Mouse (Mus musculus) olfactory bulb, adult 2 months (tissue): ENCODE data around the gene Hist1h2bc. TPM values are rescaled to one million over a fixed set of nuclear protein-coding genes. Genes with fewer than 3 reads are reported as not detected.

Experiments
- H3K27ac ChIP-seq: fragments of 200-500 bp; 2 replicates; pipeline ENCODE4 v1.5.1; 2012; ENCODE audit warnings: low read depth, low read length; ENCODE audit not compliant: insufficient read depth
- H3K4me1 ChIP-seq: fragments of 200-500 bp; 2 replicates; pipeline ENCODE4 v1.6.1; 2012; ENCODE audit warnings: low read length; ENCODE audit not compliant: control insufficient read depth, insufficient read depth
- H3K4me3 ChIP-seq: fragments of 200-500 bp; 2 replicates; pipeline ENCODE4 v1.5.1; 2012; ENCODE audit warnings: mild to moderate bottlenecking, low read depth, low read length, moderate library complexity; ENCODE audit not compliant: insufficient read depth
- CTCF ChIP-seq: fragments of 200-500 bp; IDR thresholded peaks from 2 replicates; pipeline ENCODE4 v1.5.1; 2012; ENCODE audit warnings: low read depth, mild to moderate bottlenecking, low read length, moderate library complexity; ENCODE audit not compliant: insufficient read depth
- POLR2A ChIP-seq: fragments of 200-500 bp; IDR thresholded peaks from 2 replicates; pipeline ENCODE4 v1.6.1; 2012; ENCODE audit warnings: mild to moderate bottlenecking, low read depth, low read length, moderate library complexity; ENCODE audit not compliant: insufficient read depth
- WGBS: fragments of 180-500 bp; shearing (Covaris S2); methylation state at CpG from one replicate; pipeline ENCODE4 v1.1.7; 2018; 5-methylcytosine and 5-hydroxymethylcytosine counted together
- polyA plus RNA-seq: library from polyadenylated mRNA; stranded (reverse); fragments of >200 nt; gene quantifications from 2 replicates; pipeline ENCODE4 v1.2.4, GENCODE M21; 2012; ENCODE audit warnings: low replicate concordance; ENCODE audit not compliant: missing spikeins, insufficient read depth, insufficient read length

Hist1h2bc gene
- polyA plus RNA-seq, 1 experiment: not detected

DNA sequence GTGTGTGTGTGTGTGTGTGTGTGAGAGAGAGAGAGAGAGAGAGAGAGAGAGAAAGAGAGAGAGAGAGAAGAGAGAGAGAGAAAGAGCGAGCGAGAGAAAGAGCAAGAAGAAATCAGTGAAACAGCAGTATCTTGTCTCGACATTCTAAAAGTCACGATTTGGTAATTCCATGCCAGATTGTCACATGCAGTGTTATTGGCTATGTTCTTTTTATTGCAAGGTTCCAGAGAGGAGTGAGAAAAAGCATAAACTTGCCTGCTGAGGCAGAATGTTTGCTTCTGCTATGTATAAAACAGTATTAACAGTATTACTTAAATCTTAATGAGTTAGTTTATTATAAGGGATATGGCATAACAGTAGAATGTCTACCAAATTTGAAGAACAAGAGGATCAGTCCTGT is 2.0 kb downstream of the Hist1h2bc start:
- 11% methylated on average over 4 of the region's 4 CpGs for WGBS
- H3K27ac ChIP-seq: 0 out of 2 replicates have a peak overlapping the region, but pooled peaks have one; percentile 44
- 0 out of 2 replicates have a peak overlapping the region, but pooled peaks have one; percentile 17 for H3K4me3 ChIP-seq

DNA sequence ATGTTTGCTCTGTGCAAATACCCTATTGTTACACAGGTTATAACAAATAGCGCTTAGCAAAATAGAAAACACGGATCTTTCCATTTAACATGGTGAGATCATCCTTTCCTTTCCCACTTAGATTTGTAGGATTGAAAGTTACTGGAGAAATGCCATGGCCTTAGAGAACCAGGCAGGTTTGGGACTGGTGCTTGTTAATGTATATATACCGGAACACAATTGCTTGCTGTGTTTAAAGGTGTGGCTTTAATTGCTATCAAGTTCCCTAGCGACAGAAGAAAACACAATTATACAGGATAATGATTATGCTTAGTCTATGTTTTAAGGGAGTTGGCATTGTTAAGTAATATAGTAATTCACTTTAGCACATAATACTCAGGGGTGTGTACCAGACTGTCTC is 3.2 kb downstream of the Hist1h2bc start:
- H3K27ac ChIP-seq: no peak overlapping the region
- 50% methylated on average over 4 of the region's 4 CpGs for WGBS
- no peaks in the 10 kb centered on the region for H3K4me1 ChIP-seq
- H3K4me3 ChIP-seq: no peak overlapping the region
- TF ChIP-seq CTCF (no peak), POLR2A (no peak)

More for the DNA sequence above, 2.0 kb downstream of the Hist1h2bc start:
- TF ChIP-seq CTCF: no peak
- TF ChIP-seq POLR2A: no peak
- H3K4me1 ChIP-seq: no peaks in the 10 kb centered on the region

DNA sequence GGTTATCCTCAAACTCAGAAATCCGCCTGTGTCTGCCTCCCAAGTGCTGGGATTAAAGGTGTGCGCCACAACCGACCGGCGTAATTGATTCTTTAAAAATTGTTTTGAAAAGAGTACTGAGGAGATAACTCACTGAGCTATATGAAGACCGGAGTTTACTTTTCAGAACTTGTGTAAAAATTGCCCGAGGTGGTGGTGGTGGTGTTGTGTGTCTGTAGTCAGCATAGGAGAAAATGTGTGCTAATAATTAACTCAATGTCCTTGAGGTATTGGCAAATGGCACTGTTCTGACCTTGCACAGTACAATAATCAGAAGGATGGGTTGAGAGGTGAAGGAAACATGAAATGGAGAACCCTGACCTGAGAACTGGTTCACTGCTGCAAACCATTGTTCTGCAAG is 3.9 kb downstream of the Hist1h2bc start:
- Histone ChIP-seq H3K27ac (no peak overlapping the region), H3K4me1 (no peaks in the 10 kb centered on the region), H3K4me3 (no peak overlapping the region)
- TF ChIP-seq POLR2A (no peak), CTCF (no peak)
- 96% methylated on average over 7 of the region's 7 CpGs for WGBS

DNA sequence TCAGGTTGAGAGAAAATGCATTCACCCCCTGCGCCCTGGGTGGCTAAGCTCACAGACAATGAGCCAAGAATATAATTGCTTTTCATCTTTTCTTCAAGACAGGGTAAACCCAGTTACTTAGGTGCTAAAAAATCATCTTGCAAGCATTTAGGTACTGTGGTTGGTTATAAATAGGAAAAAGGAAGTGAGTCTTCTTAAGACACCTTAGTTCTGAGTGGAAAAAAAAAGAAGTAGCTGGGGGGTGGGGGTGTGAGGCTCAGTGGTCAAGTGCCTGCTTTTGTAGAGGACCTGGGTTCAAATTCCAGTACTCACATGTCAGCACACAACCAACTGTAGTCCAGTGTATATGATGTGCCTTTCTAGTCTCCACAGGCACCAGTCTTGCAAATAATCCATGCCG is 5.0 kb downstream of the Hist1h2bc start:
- Histone ChIP-seq H3K27ac (no peak overlapping the region), H3K4me1 (no peaks in the 10 kb centered on the region), H3K4me3 (no peak overlapping the region)
- WGBS: 94% methylated on average over 2 of the region's 2 CpGs
- TF ChIP-seq CTCF: no peak
- TF ChIP-seq POLR2A: no peak

DNA sequence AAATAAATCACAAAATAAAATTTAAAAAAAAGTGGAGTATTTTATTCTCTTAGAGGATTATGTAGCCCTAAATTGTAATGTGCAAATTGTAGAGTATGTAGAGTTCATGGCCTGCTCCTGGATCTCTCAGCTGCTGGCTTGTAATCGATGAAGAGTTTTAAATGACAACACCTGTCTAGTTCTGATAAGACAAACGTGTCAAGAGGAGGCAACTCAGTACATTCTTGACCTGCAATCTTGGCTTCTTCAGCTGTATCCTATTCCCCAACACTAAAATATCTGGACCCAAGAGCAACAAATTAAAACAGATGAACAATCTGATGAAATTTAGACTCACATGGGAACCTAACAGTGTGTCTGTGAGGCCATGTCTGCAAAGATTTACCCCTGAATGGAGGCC is 5.5 kb downstream of the Hist1h2bc start:
- Histone ChIP-seq H3K27ac (no peak overlapping the region), H3K4me3 (no peak overlapping the region), H3K4me1 (no peaks in the 10 kb centered on the region)
- no peak for TF ChIP-seq CTCF
- 88% methylated on average over 2 of the region's 2 CpGs for WGBS

DNA sequence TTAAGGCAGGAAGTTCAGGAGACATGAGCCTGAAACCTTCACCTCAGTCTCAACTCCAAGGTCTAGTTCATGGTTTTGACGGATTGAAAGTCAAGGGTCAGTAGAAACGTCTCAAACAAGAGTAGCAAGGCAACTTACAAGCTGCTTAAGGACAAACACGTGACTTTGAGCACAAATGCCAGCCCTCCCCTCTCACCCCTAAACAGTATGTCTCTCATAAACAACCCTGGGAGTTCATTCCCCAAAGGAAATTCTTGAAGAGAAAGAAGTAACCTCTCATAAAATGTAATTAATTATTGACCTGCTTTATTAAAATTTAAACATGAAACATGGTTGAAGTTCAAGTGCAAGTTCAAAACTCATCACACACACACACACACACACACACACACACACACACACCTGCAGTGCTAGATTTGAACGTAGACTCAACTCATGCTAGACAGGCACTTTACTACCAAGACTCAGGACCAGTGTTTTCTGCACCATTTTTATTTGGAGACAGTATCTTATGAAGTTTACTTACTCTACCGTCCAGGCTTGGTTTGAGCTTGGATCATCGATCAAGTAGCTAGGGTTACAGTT is 9.9 kb downstream of the Hist1h2bc start:
- TF ChIP-seq POLR2A (no peak), CTCF (no peak)

DNA sequence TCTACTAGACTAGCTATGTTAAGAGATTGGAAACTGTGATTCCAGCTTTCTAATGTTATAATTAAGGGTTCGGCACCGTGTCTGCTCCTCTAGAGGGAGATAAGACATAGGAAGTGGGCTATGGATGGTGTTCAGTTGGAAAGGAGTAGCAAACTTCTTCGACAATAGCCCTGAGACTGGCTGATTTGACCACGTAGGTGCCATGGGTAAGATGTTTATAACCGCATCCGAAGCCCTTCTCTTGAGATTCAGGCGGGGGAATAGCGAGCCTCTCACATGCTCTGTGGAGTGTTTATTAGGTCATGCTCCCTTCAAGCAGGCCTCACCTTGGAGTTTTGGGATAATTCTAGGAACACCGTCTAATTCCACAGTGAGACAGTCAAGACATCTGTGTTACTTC is 11.0 kb downstream of the Hist1h2bc start:
- TF ChIP-seq POLR2A: no peak
- WGBS: 87% methylated on average over 9 of the region's 9 CpGs
- H3K27ac ChIP-seq: no peak overlapping the region
- no peak overlapping the region for H3K4me3 ChIP-seq
- peaks cover 5% of the 10 kb centered on the region; the same call in 1 of the 2 replicates for H3K4me1 ChIP-seq

More for the DNA sequence above, 9.9 kb downstream of the Hist1h2bc start:
- no peak overlapping the region for H3K27ac ChIP-seq
- 88% methylated on average over 6 of the region's 6 CpGs for WGBS
- H3K4me3 ChIP-seq: no peak overlapping the region
- peaks cover 5% of the 10 kb centered on the region; the same call in 1 of the 2 replicates for H3K4me1 ChIP-seq

DNA sequence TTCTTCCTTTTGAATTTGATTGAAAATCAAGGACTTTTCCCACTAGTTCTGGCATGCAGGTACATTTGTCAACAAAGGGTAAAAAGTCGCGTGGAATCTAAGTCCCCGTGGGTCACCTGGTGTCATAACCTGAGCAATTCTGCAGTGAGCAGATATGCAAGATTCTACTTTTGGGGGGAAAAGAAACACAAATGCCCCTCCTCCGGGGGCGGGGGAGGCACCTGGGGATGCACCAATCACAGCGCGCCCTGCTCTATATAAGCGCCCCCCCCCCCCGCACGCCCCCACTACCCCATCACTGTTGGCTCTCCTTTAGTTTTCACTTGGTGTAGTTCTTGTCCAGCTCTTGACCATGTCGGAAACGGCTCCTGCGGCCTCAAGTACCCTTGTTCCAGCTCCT is 11.5 kb downstream of the Hist1h2bc start, which contains the start of gene Hist1h1t:
TSS of gene Hist1h1t (plus strand) at position 301 of the 400 bp plus-strand sequence.
- TF ChIP-seq POLR2A: no peak
- no peak for TF ChIP-seq CTCF
- WGBS: 54% methylated on average over 13 of the region's 13 CpGs
- peaks cover 5% of the 10 kb centered on the region; the same call in 1 of the 2 replicates for H3K4me1 ChIP-seq
- H3K4me3 ChIP-seq: no peak within 1 kb of the TSS
- H3K27ac ChIP-seq: no peak within 1 kb of the TSS

DNA sequence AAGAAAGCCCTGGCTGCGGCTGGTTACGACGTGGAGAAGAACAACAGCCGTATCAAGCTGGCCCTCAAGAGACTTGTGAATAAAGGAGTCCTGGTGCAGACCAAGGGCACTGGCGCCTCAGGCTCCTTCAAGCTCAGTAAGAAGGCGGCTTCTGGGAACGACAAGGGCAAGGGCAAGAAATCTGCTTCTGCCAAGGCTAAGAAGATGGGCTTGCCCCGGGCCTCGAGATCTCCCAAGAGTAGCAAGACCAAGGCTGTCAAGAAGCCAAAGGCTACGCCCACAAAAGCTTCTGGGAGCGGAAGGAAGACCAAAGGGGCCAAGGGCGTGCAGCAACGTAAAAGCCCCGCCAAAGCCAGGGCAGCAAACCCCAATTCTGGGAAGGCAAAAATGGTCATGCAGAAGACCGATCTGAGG is 12.1 kb downstream of the Hist1h2bc start:
- TF ChIP-seq POLR2A (no peak), CTCF (no peak)
- H3K27ac ChIP-seq: no peak overlapping the region
- 70% methylated on average over 15 of the region's 15 CpGs for WGBS
- H3K4me1 ChIP-seq: peaks cover 5% of the 10 kb centered on the region; the same call in 1 of the 2 replicates
- H3K4me3 ChIP-seq: no peak overlapping the region
